8 mouse cellular contexts compared by ENCODE assay signal in the genomic region with DNA sequence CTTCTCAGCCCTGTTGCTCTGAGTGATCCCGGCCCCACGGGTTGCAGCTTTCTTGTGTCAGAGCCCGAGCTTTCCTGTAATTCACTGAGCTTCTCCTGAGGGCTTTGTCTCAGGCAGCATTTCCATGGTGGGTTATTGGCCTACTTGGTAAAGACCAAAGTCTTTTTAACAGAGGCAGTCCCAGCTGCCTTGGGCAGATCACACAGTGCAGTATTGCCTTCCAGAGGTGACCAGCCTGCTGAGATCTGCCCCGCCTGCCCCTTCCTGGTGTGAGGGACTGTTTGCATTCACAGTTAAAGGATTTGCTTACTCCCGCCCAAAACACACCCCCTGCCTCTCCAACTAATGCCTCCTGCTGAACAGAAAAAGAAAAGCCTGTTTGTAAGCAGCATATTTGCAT. TPM values are rescaled to one million over a fixed set of nuclear protein-coding genes. Genes with fewer than 3 reads are reported as not detected.
DNase-seq lines count a peak whose midpoint lies in the region; ATAC-seq lines count a peak whose summit lies in the region.

No protein-coding gene starts in this region.

- H3K9me3 ChIP-seq in heart, embryonic 15.5 days (replicated peaks), result no peaks in the 10 kb centered on the region
- H3K9me3 ChIP-seq in limb, embryonic 11.5 days (ENCODE audit: control insufficient read depth, low read length), result no peaks in the 10 kb centered on the region
- no peaks in the 10 kb centered on the region for H3K9me3 ChIP-seq in neural tube, embryonic 14.5 days (ENCODE audit: control insufficient read depth, low read length)

- peak; percentile 63 to 69 for DNase-seq in lung, adult 18-20 months
- DNase-seq in lung, postnatal 14 days, result no peak
- DNase-seq in limb, embryonic 11.5 days (ENCODE audit: low spot score), result peak; percentile 50
- no peak for DNase-seq in frontal cortex, postnatal 25 days (ENCODE audit: low spot score in 2 of 2)
- no peak for DNase-seq in spleen, adult 18-20 months
- DNase-seq in cerebellum, postnatal 14 days, result no peak

- peaks cover 92% of the 10 kb centered on the region for H3K4me1 ChIP-seq in heart, embryonic 15.5 days (replicated peaks)
- H3K4me1 ChIP-seq in limb, embryonic 11.5 days (ENCODE audit: control insufficient read depth, insufficient read depth, low read length), result peaks cover 28% of the 10 kb centered on the region
- H3K4me1 ChIP-seq in neural tube, embryonic 14.5 days (ENCODE audit: control insufficient read depth, insufficient read depth, low read length), result peaks cover 29% of the 10 kb centered on the region

- H3K4me3 ChIP-seq in heart, embryonic 15.5 days, result no peak overlapping the region
- no peak overlapping the region for H3K4me3 ChIP-seq in limb, embryonic 11.5 days (ENCODE audit: low read depth, low read length)
- no peak overlapping the region for H3K4me3 ChIP-seq in neural tube, embryonic 14.5 days (ENCODE audit: low read depth, low read length)

- WGBS in heart, embryonic 15.5 days, result 10% methylated on average over 5 of the region's 5 CpGs
- WGBS in limb, embryonic 11.5 days, result 9% methylated on average over 5 of the region's 5 CpGs
- WGBS in neural tube, embryonic 14.5 days, result 7% methylated on average over 5 of the region's 5 CpGs

- no peaks in the 10 kb centered on the region for H3K36me3 ChIP-seq in heart, embryonic 15.5 days
- no peaks in the 10 kb centered on the region for H3K36me3 ChIP-seq in limb, embryonic 11.5 days (ENCODE audit: control insufficient read depth, insufficient read depth, low read length)
- no peaks in the 10 kb centered on the region for H3K36me3 ChIP-seq in neural tube, embryonic 14.5 days (ENCODE audit: control insufficient read depth, insufficient read depth, low read length)

- H3K4me2 ChIP-seq in heart, embryonic 15.5 days, result peak overlapping the region; percentile 31
- no peak overlapping the region for H3K4me2 ChIP-seq in limb, embryonic 11.5 days (ENCODE audit: low read depth, severe bottlenecking)
- no peak overlapping the region for H3K4me2 ChIP-seq in neural tube, embryonic 14.5 days (ENCODE audit: low read depth, low read length)

- peak overlapping the region; percentile 37; the same call in 1 of the 2 replicates for H3K9ac ChIP-seq in heart, embryonic 15.5 days
- H3K9ac ChIP-seq in limb, embryonic 11.5 days (ENCODE audit: low read length), result no peak overlapping the region
- 0 out of 2 replicates have a peak overlapping the region, but pooled peaks have one; percentile 12 for H3K9ac ChIP-seq in neural tube, embryonic 14.5 days (replicated peaks; ENCODE audit: low read depth, low read length)

- no peak for ATAC-seq in heart, embryonic 15.5 days (replicated peaks; ENCODE audit: insufficient number of reproducible peaks, insufficient read depth, low FRiP score, low read depth)
- no peak for ATAC-seq in limb, embryonic 11.5 days (ENCODE audit: insufficient number of reproducible peaks, low FRiP score, low TSS enrichment, low read depth)
- ATAC-seq in neural tube, embryonic 14.5 days (ENCODE audit: low read depth), result peak; percentile 21; the same call in 1 of the 2 replicates

- H3K27ac ChIP-seq in heart, embryonic 15.5 days, result peak overlapping the region; percentile 90
- H3K27ac ChIP-seq in limb, embryonic 11.5 days (replicated peaks; ENCODE audit: low read depth, low read length), result no peak overlapping the region
- H3K27ac ChIP-seq in neural tube, embryonic 14.5 days (ENCODE audit: low read depth, low read length), result peak overlapping the region; percentile 64

- no peaks in the 10 kb centered on the region for H3K27me3 ChIP-seq in heart, embryonic 15.5 days
- H3K27me3 ChIP-seq in limb, embryonic 11.5 days (ENCODE audit: control insufficient read depth, insufficient read depth, low read length), result no peaks in the 10 kb centered on the region
- H3K27me3 ChIP-seq in neural tube, embryonic 14.5 days (ENCODE audit: control insufficient read depth, insufficient read depth, low read length), result no peaks in the 10 kb centered on the region

RNA-seq across cellular contexts. Expression of a gene that starts 51.2 kb away (rescaled TPM):
- 37.0 and 46.4 TPM in 2 replicates for polyA plus RNA-seq in heart, embryonic 15.5 days (2015; fragmentation: Nextera tagmentation; extraction: Ambion mirVana)
- polyA plus RNA-seq in limb, embryonic 11.5 days (2014; fragmentation: Nextera tagmentation; extraction: Ambion mirVana), result 9.3 and 11.7 TPM in 2 replicates
- polyA plus RNA-seq in neural tube, embryonic 14.5 days (2014; fragmentation: Nextera tagmentation; extraction: Ambion mirVana), result 58.6 and 60.0 TPM in 2 replicates

Comparison
In these comparisons a context has a peak if more than half of its experiments do, and no peak if none do; other contexts are left out.
1. DNase-seq: peak in lung, adult 18-20 months (2 of 2) and limb, embryonic 11.5 days (single experiment); none in lung, postnatal 14 days (single experiment), frontal cortex, postnatal 25 days (0 of 2), spleen, adult 18-20 months (0 of 2) and cerebellum, postnatal 14 days (0 of 2).